Mouse (Mus musculus): ENCODE data around the gene Nt5dc1.

The Nt5dc1 gene

GRCm38 (mm10) chr10:34246106-34246505 is 172.2 kb downstream of the Nt5dc1 start:
- no peak for DNase-seq (ENCODE audit: low read depth in 1 of 2, low spot score in 2 of 2)

- peak in 1 of 2 experiments; percentile 6 for DNase-seq (ENCODE audit: low read depth in 1 of 2, low spot score in 2 of 2)
Measured at GRCm38 (mm10) chr10:34244745-34245144, 173.6 kb downstream of the Nt5dc1 start.

GRCm38 (mm10) chr10:34238536-34238935 is 179.8 kb downstream of the Nt5dc1 start:
- DNase-seq (ENCODE audit: low read depth in 1 of 2, low spot score in 2 of 2) = no peak

Data from monocyte, adult 2 months (primary cell).